Mouse (Mus musculus): ENCODE results near the gene Cgnl1. TPM values are rescaled to one million over a fixed set of nuclear protein-coding genes. Genes with fewer than 3 reads are reported as not detected.

The Cgnl1 gene
- polyA plus RNA-seq, 1 experiment from 2014 or later: 2.2 TPM

- ATAC-seq (no peak), DNase-seq (no peak)
- Histone ChIP-seq H3K4me3 (ENCODE audit: low read depth, low read length) (no peak overlapping the region), H3K9me3 (ENCODE audit: low read length) (no peaks in the 10 kb centered on the region), H3K27me3 (ENCODE audit: insufficient read depth, low read length) (no peaks in the 10 kb centered on the region), H3K4me2 (ENCODE audit: low read depth, low read length) (no peak overlapping the region), H3K36me3 (replicated peaks; ENCODE audit: insufficient read depth, low read length) (no peaks in the 10 kb centered on the region), H3K27ac (ENCODE audit: low read depth) (no peak overlapping the region), H3K9ac (replicated peaks) (no peak overlapping the region), H3K4me1 (ENCODE audit: insufficient read depth) (no peaks in the 10 kb centered on the region)
- 54% methylated on average over 6 of the region's 6 CpGs for WGBS (ENCODE audit: insufficient replicate concordance)
- TF ChIP-seq CTCF (IDR thresholded peaks at IDR 0.05; ENCODE audit: low read depth) (no peak), EP300 (IDR thresholded peaks at IDR 0.05; ENCODE audit: low read depth) (no peak)
Measured at GRCm38 (mm10) chr9:71804116-71804515, 32.7 kb upstream of the Cgnl1 start.

- TF ChIP-seq EP300 (IDR thresholded peaks at IDR 0.05; ENCODE audit: low read depth) (no peak), CTCF (IDR thresholded peaks at IDR 0.05; ENCODE audit: low read depth) (no peak)
- no peak for ATAC-seq
- no peaks in the 10 kb centered on the region for H3K36me3 ChIP-seq (replicated peaks; ENCODE audit: insufficient read depth, low read length)
- no peak for DNase-seq
- no peaks in the 10 kb centered on the region for H3K4me1 ChIP-seq (ENCODE audit: insufficient read depth)
- WGBS (ENCODE audit: insufficient replicate concordance): 71% methylated on average over 7 of the region's 7 CpGs
- H3K4me3 ChIP-seq (ENCODE audit: low read depth, low read length): no peak overlapping the region
- H3K9me3 ChIP-seq (ENCODE audit: low read length): no peaks in the 10 kb centered on the region
- H3K27me3 ChIP-seq (ENCODE audit: insufficient read depth, low read length): no peaks in the 10 kb centered on the region
- no peak overlapping the region for H3K4me2 ChIP-seq (ENCODE audit: low read depth, low read length)
- H3K27ac ChIP-seq (ENCODE audit: low read depth): no peak overlapping the region
- no peak overlapping the region for H3K9ac ChIP-seq (replicated peaks)
Measured at GRCm38 (mm10) chr9:71803281-71803680, 31.9 kb upstream of the Cgnl1 start.

GRCm38 (mm10) chr9:71799598-71799997 lies 28.2 kb upstream of the Cgnl1 start:
- TF ChIP-seq EP300 (IDR thresholded peaks at IDR 0.05; ENCODE audit: low read depth) (no peak), CTCF (IDR thresholded peaks at IDR 0.05; ENCODE audit: low read depth) (no peak)
- 72% methylated on average over 5 of the region's 5 CpGs for WGBS (ENCODE audit: insufficient replicate concordance)
- no peak for ATAC-seq

DNA sequence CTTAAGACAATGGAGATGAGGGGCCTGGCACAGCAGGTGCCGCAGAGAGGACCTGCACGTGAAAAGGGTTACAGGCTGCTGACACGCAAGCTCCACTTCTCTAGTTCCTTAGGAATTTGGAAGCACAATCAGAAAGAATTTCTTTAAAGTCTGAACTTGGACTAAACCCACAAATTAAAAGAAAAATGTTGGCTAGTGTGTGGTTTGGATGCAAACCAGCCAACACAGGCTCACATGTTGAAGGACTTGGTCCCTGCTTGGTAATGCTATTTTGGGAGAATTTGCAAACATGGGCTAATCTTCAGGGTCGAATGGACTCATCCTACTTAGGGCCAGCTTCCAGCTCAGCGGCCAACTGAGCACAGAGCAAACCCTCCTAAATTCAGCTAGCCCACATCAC lies 26.8 kb upstream of the Cgnl1 start:
- Histone ChIP-seq H3K27ac (ENCODE audit: low read depth) (no peak overlapping the region), H3K9ac (replicated peaks) (no peak overlapping the region), H3K4me3 (ENCODE audit: low read depth, low read length) (no peak overlapping the region), H3K27me3 (ENCODE audit: insufficient read depth, low read length) (no peaks in the 10 kb centered on the region), H3K36me3 (replicated peaks; ENCODE audit: insufficient read depth, low read length) (no peaks in the 10 kb centered on the region), H3K4me2 (ENCODE audit: low read depth, low read length) (no peak overlapping the region), H3K9me3 (ENCODE audit: low read length) (no peaks in the 10 kb centered on the region), H3K4me1 (ENCODE audit: insufficient read depth) (no peaks in the 10 kb centered on the region)
- DNase-seq (no peak), ATAC-seq (no peak)
- TF ChIP-seq EP300 (IDR thresholded peaks at IDR 0.05; ENCODE audit: low read depth) (no peak), CTCF (IDR thresholded peaks at IDR 0.05; ENCODE audit: low read depth) (no peak)
- WGBS (ENCODE audit: insufficient replicate concordance): 77% methylated on average over 5 of the region's 5 CpGs

More at GRCm38 (mm10) chr9:71799598-71799997, 28.2 kb upstream of the Cgnl1 start:
- Histone ChIP-seq H3K27ac (ENCODE audit: low read depth) (no peak overlapping the region), H3K4me1 (ENCODE audit: insufficient read depth) (no peaks in the 10 kb centered on the region), H3K36me3 (replicated peaks; ENCODE audit: insufficient read depth, low read length) (no peaks in the 10 kb centered on the region), H3K4me3 (ENCODE audit: low read depth, low read length) (no peak overlapping the region), H3K27me3 (ENCODE audit: insufficient read depth, low read length) (no peaks in the 10 kb centered on the region), H3K9me3 (ENCODE audit: low read length) (no peaks in the 10 kb centered on the region), H3K9ac (replicated peaks) (no peak overlapping the region), H3K4me2 (ENCODE audit: low read depth, low read length) (no peak overlapping the region)
- DNase-seq: no peak

DNA sequence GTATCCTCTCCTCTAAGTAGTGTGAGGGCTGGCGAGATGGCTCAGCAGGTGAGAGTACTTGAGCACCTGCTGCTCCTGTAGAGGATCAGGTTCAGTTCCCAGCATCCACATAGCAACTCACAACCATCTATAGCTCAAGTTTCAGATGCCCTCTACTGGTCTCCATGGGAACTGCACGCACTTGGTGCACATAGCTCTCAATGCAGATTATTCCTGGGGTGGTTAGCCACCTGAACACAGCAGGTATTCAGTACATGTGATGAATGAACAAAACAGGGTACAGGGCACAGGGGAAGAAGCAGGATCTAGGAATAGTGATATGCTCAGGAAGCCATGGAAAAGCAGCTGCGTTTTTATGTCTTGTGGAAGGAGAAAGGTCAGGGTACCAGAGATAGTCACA lies 6.0 kb upstream of the Cgnl1 start:
- no peak for DNase-seq

GRCm38 (mm10) chr9:71776337-71776736 lies 4.9 kb upstream of the Cgnl1 start:
- H3K4me2 ChIP-seq (ENCODE audit: low read depth, low read length): no peak overlapping the region
- no peak overlapping the region for H3K4me3 ChIP-seq (ENCODE audit: low read depth, low read length)
- H3K27ac ChIP-seq (ENCODE audit: low read depth): no peak overlapping the region
- H3K9me3 ChIP-seq (ENCODE audit: low read length): no peaks in the 10 kb centered on the region
- H3K36me3 ChIP-seq (replicated peaks; ENCODE audit: insufficient read depth, low read length): no peaks in the 10 kb centered on the region
- peaks cover 5% of the 10 kb centered on the region for H3K27me3 ChIP-seq (ENCODE audit: insufficient read depth, low read length)
- no peak overlapping the region for H3K9ac ChIP-seq (replicated peaks)
- ATAC-seq: no peak
- 73% methylated on average over 3 of the region's 3 CpGs for WGBS (ENCODE audit: insufficient replicate concordance)
- H3K4me1 ChIP-seq (ENCODE audit: insufficient read depth): no peaks in the 10 kb centered on the region
- TF ChIP-seq EP300 (IDR thresholded peaks at IDR 0.05; ENCODE audit: low read depth): no peak
- no peak for TF ChIP-seq CTCF (IDR thresholded peaks at IDR 0.05; ENCODE audit: low read depth)
- no peak for DNase-seq

More for the DNA sequence above, 6.0 kb upstream of the Cgnl1 start:
- no peak for TF ChIP-seq EP300 (IDR thresholded peaks at IDR 0.05; ENCODE audit: low read depth)
- peak; percentile 56 for TF ChIP-seq CTCF (IDR thresholded peaks at IDR 0.05; ENCODE audit: low read depth)
- Histone ChIP-seq H3K9ac (replicated peaks) (no peak overlapping the region), H3K4me2 (ENCODE audit: low read depth, low read length) (no peak overlapping the region), H3K4me3 (ENCODE audit: low read depth, low read length) (no peak overlapping the region), H3K36me3 (replicated peaks; ENCODE audit: insufficient read depth, low read length) (no peaks in the 10 kb centered on the region), H3K9me3 (ENCODE audit: low read length) (no peaks in the 10 kb centered on the region), H3K4me1 (ENCODE audit: insufficient read depth) (no peaks in the 10 kb centered on the region), H3K27ac (ENCODE audit: low read depth) (no peak overlapping the region), H3K27me3 (ENCODE audit: insufficient read depth, low read length) (no peaks in the 10 kb centered on the region)
- 84% methylated on average over 3 of the region's 3 CpGs for WGBS (ENCODE audit: insufficient replicate concordance)
- ATAC-seq: no peak

DNA sequence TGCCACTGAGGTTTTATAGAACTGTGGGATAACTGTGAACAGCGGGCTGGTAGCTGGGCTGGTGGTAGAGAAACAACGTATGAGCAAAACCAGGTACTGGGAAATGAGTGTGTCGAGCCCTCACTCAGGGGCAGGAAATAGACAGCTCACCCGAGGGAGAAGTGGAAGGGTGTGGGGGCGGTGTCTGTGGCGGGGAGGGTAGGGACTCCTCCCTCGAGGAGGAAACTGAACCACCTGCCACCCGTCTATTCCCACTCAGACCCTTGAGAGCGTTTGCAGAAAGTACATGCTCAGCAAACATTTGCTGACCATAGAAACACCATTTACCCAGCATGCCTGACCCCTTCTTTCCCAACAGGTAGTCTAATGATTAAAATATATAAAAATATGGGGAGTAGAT lies 2.2 kb upstream of the Cgnl1 start:
- 27% methylated on average over 9 of the region's 9 CpGs for WGBS (ENCODE audit: insufficient replicate concordance)

More for the DNA sequence above, 2.2 kb upstream of the Cgnl1 start:
- Histone ChIP-seq H3K4me3 (ENCODE audit: low read depth, low read length) (no peak overlapping the region), H3K9me3 (ENCODE audit: low read length) (no peaks in the 10 kb centered on the region), H3K27me3 (ENCODE audit: insufficient read depth, low read length) (peaks cover 16% of the 10 kb centered on the region), H3K4me2 (ENCODE audit: low read depth, low read length) (no peak overlapping the region), H3K36me3 (replicated peaks; ENCODE audit: insufficient read depth, low read length) (no peaks in the 10 kb centered on the region), H3K4me1 (ENCODE audit: insufficient read depth) (peaks cover 6% of the 10 kb centered on the region), H3K27ac (ENCODE audit: low read depth) (no peak overlapping the region), H3K9ac (replicated peaks) (no peak overlapping the region)
- TF ChIP-seq EP300 (IDR thresholded peaks at IDR 0.05; ENCODE audit: low read depth) (no peak), CTCF (IDR thresholded peaks at IDR 0.05; ENCODE audit: low read depth) (no peak)
- DNase-seq (peak; percentile 20), ATAC-seq (no peak)

Measured in liver, postnatal 0 days (tissue).